Mouse (Mus musculus) midbrain, embryonic 16.5 days (tissue): ENCODE data around the gene Mpdu1. TPM values are rescaled to one million over a fixed set of nuclear protein-coding genes. Genes with fewer than 3 reads are reported as not detected.

Experiments used
- ATAC-seq: fragments of 200-750 bp; cut with Nextera tagmentation; 2 replicates; pipeline ENCODE4 v1.8.0; 2017; ENCODE audit warnings: moderate TSS enrichment
- H3K27ac ChIP-seq: fragments of 300-500 bp; sonication (generic); 2 replicates; pipeline ENCODE4 v1.5.1; 2014; ENCODE audit warnings: mild to moderate bottlenecking, low read length, mixed read lengths
- H3K27me3 ChIP-seq: fragments of 300-500 bp; sonication (generic); 2 replicates; pipeline ENCODE4 v1.6.1; 2014; ENCODE audit warnings: low read depth, low read length, mixed read lengths; ENCODE audit not compliant: control insufficient read depth, insufficient read depth
- H3K36me3 ChIP-seq: fragments of 300-500 bp; sonication (generic); 2 replicates; pipeline ENCODE4 v1.6.1; 2014; ENCODE audit warnings: mild to moderate bottlenecking, low read length, moderate library complexity, mixed read lengths; ENCODE audit not compliant: control insufficient read depth, insufficient read depth
- H3K4me1 ChIP-seq: fragments of 300-500 bp; sonication (generic); 2 replicates; pipeline ENCODE4 v1.6.1; 2014; ENCODE audit warnings: mild to moderate bottlenecking, low read length, mixed read lengths; ENCODE audit not compliant: control insufficient read depth, insufficient read depth
- H3K4me2 ChIP-seq: fragments of 300-500 bp; sonication (generic); 2 replicates; pipeline ENCODE4 v1.6.1; 2014; ENCODE audit warnings: mild to moderate bottlenecking, low read length, mixed read lengths
- H3K4me3 ChIP-seq: fragments of 300-500 bp; sonication (generic); 2 replicates; pipeline ENCODE4 v1.5.1; 2014; ENCODE audit warnings: low read depth, mild to moderate bottlenecking, low read length, moderate library complexity, mixed read lengths
- H3K9ac ChIP-seq: fragments of 300-500 bp; sonication (generic); 2 replicates; pipeline ENCODE4 v1.6.1; 2014; ENCODE audit warnings: low read depth, low read length, mixed read lengths
- H3K9me3 ChIP-seq: fragments of 300-500 bp; sonication (generic); replicated peaks from 2 replicates; pipeline ENCODE4 v1.6.1; 2014; ENCODE audit warnings: mild to moderate bottlenecking, low read length, mixed read lengths; ENCODE audit not compliant: control insufficient read depth, poor library complexity, severe bottlenecking
- WGBS: fragments of 180-500 bp; shearing (Covaris S2); extraction: QIAGEN DNeasy Blood & Tissue Kit; methylation state at CpG from one replicate; pipeline ENCODE4 v1.1.7; 2014; 5-methylcytosine and 5-hydroxymethylcytosine counted together
- polyA plus RNA-seq: library from polyadenylated mRNA; unstranded; fragments of >200 nt; fragmentation: Nextera tagmentation; extraction: Ambion mirVana; gene quantifications from 2 replicates; pipeline ENCODE4 v1.2.1, GENCODE M21; 2015

Mpdu1 gene
- polyA plus RNA-seq: 101 and 104 TPM in 2 replicates

DNA sequence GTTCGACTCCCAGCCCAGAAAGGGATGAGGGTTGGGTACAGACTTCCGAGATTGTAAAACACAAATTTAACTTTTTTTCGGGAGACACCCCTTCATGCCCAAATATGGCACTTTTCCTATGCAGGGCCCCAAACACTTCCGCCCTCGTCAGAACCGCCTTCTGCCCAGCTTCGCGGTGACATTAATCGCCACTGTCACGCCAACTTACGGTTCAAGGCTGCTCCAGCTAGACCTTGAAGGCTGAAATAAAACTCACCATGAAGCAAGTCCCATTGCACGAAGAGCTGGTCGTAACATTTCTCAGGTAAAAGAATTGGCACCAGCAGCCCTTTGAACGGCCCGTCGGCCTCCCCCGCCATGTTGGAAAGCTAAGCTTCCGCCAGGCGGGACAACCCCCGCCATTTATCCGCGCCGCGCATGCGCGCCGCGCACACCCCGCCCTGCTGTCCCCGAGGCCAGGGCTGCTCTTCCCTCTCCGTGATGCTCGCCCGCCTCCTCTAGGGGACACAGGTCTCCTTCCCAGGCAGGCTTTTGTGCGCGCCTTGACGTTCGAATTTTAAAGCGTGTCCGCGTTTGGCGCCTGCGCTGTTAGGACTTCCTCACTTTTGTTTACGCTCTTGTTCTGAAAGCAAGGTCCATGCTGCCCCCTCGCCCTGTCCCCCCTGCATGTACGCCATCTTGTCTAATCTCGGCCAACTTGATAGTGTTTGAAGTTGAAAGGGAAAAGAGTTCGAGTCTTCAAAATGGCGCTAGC lies at the start of gene Mpdu1:
Gene Mpdu1, minus strand, starts transcription at position 430 of the 754 bp plus-strand sequence.
- peak within 1 kb of the TSS; percentile 70 for H3K9ac ChIP-seq
- peaks cover 17% of the 10 kb centered on the region for H3K36me3 ChIP-seq
- H3K27me3 ChIP-seq: no peaks in the 10 kb centered on the region
- peak; percentile 96 for ATAC-seq
- WGBS: under 1% methylated on average over 48 of the region's 48 CpGs
- peak within 1 kb of the TSS; percentile 93 for H3K27ac ChIP-seq
- H3K4me2 ChIP-seq: peak within 1 kb of the TSS; percentile 57
- H3K9me3 ChIP-seq: no peaks in the 10 kb centered on the region
- peak within 1 kb of the TSS; percentile 62 for H3K4me3 ChIP-seq
- peaks cover 15% of the 10 kb centered on the region for H3K4me1 ChIP-seq

DNA sequence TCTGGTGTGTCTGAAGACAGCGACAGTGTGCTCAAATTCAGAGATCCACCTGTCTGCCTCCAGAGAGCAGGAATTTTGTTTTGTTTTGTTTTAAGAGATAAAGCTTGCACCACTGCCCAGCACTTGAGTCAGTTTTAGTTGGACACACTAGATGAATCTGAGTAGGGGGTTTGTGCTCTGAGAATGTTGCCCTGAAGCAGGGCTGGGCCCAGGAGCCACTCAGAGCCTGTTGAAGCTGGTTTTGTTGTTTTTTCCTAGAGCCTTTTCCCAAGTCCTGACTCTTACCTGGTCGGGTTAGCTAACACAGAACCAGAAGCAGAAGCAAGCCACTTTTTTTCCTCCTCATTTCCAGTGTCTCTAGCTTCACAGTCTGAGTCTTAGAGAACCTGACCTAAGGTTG lies 48.6 kb upstream of the Mpdu1 start:
- WGBS: 92% methylated on average over 2 of the region's 2 CpGs
- no peaks in the 10 kb centered on the region for H3K27me3 ChIP-seq
- no peaks in the 10 kb centered on the region for H3K9me3 ChIP-seq
- H3K4me1 ChIP-seq: no peaks in the 10 kb centered on the region
- no peak overlapping the region for H3K4me3 ChIP-seq
- H3K4me2 ChIP-seq: no peak overlapping the region
- no peak for ATAC-seq
- no peak overlapping the region for H3K27ac ChIP-seq
- no peak overlapping the region for H3K9ac ChIP-seq
- H3K36me3 ChIP-seq: no peaks in the 10 kb centered on the region

DNA sequence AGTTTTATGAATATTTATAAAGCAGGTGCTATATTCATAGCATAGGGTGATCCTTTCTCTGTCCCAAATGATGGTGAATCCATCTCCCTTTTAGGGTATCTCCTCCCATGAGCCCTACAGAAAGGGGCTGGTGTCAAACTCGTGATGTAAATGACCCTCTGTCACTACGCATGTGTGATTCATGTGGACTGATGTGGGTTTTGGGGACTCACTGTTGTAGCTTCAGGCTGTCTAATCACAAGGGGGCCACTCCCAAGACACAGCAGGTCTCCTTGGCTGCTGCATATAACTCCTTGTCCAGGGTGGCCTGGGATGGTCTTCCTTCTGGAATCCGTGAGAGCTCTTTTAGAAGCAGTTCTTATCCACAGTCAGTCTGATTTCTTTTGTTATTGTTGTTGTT lies 48.0 kb upstream of the Mpdu1 start:
- H3K4me3 ChIP-seq: no peak overlapping the region
- no peak overlapping the region for H3K27ac ChIP-seq
- WGBS: 68% methylated on average over 3 of the region's 3 CpGs
- ATAC-seq: no peak
- no peaks in the 10 kb centered on the region for H3K4me1 ChIP-seq
- H3K9me3 ChIP-seq: no peaks in the 10 kb centered on the region
- H3K4me2 ChIP-seq: no peak overlapping the region
- H3K27me3 ChIP-seq: no peaks in the 10 kb centered on the region
- no peaks in the 10 kb centered on the region for H3K36me3 ChIP-seq
- H3K9ac ChIP-seq: no peak overlapping the region

DNA sequence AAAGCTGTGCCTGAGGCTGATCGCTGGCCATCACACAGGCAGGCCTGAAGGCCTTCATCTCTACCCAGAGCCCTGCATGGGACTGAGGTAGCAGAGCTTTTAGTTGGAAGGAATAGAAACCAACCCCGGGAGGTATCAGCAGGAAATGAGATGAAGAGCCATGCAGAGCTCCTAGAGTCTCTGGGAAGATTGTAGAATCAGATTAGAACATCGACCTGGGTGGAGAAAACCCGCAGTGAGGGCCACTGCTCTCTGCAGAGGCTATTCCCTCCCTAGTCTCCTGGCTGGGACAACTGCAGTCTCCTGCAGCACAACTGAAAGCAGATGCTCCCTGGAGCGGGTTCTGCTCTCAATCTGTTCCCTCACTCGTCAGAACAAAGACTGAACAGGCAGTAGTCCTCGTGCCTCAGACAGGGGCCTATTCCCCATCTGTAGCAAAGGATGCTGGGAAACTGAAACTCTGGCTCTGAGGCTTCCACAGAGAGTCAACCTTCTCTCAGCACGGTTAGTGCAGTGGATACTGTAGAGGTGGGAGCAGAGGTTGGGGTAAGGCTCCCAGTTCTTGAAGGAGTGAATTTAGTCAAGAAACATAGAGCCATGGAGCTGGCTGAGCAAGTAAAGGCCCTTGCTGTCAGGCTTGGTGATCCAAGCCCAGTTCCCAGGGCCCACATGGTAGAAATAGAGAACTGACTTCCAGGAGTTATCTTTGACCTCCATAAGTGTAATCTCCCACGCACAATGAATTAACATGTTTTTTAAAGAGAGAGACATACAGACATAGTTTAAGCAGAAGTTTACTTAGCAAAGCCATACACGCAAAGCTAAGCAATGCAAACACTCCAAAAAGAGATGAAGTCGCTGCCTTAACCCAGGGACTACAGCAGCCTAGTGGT lies 47.4 kb upstream of the Mpdu1 start:
- Histone ChIP-seq H3K27me3 (no peaks in the 10 kb centered on the region), H3K9ac (no peak overlapping the region), H3K4me1 (no peaks in the 10 kb centered on the region), H3K36me3 (no peaks in the 10 kb centered on the region), H3K27ac (no peak overlapping the region), H3K4me3 (no peak overlapping the region), H3K9me3 (no peaks in the 10 kb centered on the region), H3K4me2 (no peak overlapping the region)
- 53% methylated on average over 11 of the region's 11 CpGs for WGBS
- no peak for ATAC-seq

DNA sequence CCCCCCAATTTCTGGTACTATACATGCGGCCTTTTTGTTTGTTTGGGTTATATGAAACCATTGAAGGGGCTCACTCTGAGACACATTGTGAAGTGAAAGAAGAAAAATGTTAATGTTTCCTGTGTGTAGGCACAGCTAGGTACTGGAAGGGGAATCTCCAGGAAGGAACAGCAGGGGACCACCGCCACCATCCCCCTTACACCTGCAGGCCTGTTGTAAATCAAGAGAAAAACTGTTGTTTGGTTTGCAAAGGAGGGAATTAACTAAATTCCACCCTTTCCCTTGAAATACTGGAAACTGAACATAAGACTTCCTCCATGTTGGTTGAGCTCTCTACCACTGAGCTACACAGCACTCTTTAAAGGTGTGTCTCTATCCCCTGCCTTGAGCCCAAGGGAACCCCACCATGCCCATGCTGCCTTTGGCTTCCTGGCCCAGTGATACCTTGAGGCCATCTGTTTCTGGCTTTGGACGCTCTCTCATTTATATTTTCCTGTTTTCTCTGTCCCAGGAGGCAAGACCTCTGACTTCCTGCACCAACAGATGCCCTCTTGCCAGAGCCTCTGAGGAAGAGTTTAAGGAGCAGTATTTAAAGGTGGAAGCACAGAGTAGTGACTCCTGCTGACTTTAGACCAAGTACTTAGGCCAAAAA lies 46.3 kb upstream of the Mpdu1 start:
- Histone ChIP-seq H3K4me2 (no peak overlapping the region), H3K27me3 (no peaks in the 10 kb centered on the region), H3K4me1 (no peaks in the 10 kb centered on the region), H3K9me3 (no peaks in the 10 kb centered on the region), H3K27ac (no peak overlapping the region), H3K9ac (no peak overlapping the region), H3K4me3 (no peak overlapping the region), H3K36me3 (no peaks in the 10 kb centered on the region)
- 81% methylated on average over 3 of the region's 3 CpGs for WGBS
- ATAC-seq: no peak

DNA sequence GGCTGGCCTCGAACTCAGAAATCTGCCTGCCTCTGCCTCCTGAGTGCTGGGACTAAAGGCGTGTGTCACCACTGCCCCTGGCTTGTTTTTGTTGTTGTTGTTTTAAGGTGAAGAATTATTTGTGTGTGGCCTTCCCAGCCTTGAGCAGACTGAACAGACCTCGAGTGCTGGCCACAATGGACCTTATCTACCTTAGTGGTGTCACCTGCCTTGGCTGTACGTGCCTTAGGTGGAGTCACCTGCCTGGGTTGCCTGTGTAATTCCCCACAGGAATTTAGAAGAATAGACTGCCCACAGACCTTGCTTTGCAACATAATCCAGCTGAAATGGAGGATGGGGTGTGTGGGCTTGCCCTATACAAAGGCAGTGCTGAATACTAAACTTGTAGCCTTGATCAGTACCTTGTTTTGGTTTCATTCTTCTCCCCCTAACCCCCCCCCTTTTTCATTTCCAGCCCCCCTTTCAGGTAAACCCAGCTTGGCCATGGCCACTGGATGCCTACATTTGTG lies 45.5 kb upstream of the Mpdu1 start:
- Histone ChIP-seq H3K9me3 (no peaks in the 10 kb centered on the region), H3K4me1 (no peaks in the 10 kb centered on the region), H3K36me3 (no peaks in the 10 kb centered on the region), H3K9ac (no peak overlapping the region), H3K27me3 (no peaks in the 10 kb centered on the region), H3K4me3 (no peak overlapping the region), H3K27ac (no peak overlapping the region), H3K4me2 (no peak overlapping the region)
- 84% methylated on average over 4 of the region's 4 CpGs for WGBS
- no peak for ATAC-seq

DNA sequence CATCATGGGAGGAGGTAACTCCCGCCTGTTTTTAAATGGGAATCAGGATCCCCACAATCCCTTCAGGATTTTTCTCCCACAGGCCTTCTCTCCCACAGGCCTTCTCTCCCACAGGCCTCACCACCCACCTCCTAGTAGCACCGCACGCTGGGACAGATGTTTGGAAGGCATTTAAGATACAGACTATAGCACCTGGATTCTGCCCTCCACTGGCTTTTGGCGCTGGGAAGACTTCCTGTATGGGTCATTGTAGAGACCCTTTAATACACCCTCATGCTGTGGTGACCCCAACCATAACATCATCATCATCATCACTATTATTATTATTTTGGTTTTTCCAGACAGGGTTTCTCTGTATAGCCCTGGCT lies 45.0 kb upstream of the Mpdu1 start:
- no peak overlapping the region for H3K27ac ChIP-seq
- H3K4me3 ChIP-seq: no peak overlapping the region
- no peaks in the 10 kb centered on the region for H3K4me1 ChIP-seq
- no peak overlapping the region for H3K9ac ChIP-seq
- no peak overlapping the region for H3K4me2 ChIP-seq
- H3K9me3 ChIP-seq: no peaks in the 10 kb centered on the region
- no peak for ATAC-seq
- no peaks in the 10 kb centered on the region for H3K36me3 ChIP-seq
- no peaks in the 10 kb centered on the region for H3K27me3 ChIP-seq
- WGBS: 88% methylated on average over 4 of the region's 4 CpGs

DNA sequence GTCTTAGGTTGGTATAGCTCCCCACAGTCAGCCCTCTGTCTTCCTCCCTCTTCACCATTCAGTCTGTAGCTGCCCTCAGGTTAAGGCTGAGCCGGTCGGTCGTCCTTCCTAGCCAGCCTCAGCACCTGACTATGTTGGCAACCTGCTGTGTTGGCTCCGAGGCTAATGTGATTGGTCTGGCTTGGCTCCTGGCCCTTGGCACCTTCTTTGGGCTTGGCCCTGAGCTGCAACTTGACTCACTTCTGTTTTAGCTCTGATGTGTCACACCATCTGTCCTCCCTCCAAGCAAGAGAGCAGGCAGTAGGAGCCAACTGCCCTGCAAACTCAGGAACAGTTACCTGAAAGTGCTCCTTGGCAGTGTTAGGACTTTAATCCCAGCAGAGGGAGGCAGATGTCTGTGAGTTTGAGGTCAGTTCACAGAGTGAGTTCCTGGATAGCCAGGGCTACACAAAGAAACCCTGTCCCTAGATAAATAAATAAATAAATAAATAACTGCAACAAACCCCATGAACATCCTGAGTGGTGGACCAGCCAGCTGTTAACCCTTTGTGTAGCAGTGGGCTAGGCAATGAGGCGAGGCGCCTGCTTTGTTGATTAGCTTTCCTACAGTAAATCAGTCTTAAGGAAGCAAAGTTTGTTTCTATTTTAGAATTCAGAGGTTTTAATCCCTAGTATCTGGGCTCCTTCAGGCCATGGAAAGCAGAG lies 44.5 kb upstream of the Mpdu1 start:
- no peak for ATAC-seq
- no peaks in the 10 kb centered on the region for H3K36me3 ChIP-seq
- H3K4me1 ChIP-seq: no peaks in the 10 kb centered on the region
- no peaks in the 10 kb centered on the region for H3K9me3 ChIP-seq
- H3K27ac ChIP-seq: no peak overlapping the region
- no peak overlapping the region for H3K4me3 ChIP-seq
- WGBS: 51% methylated on average over 6 of the region's 6 CpGs
- H3K4me2 ChIP-seq: no peak overlapping the region
- no peak overlapping the region for H3K9ac ChIP-seq
- H3K27me3 ChIP-seq: no peaks in the 10 kb centered on the region
